ENCODE assay signal across 8 mouse cellular contexts in genomic region chr8:3676131-3676992, GRCm38 (mm10). TPM values are rescaled to one million over a fixed set of nuclear protein-coding genes. Genes with fewer than 3 reads are reported as not detected.
DNase-seq lines count a peak whose midpoint lies in the region; ATAC-seq and TF ChIP-seq lines count a peak whose summit lies in the region.

TSS of gene Trappc5 (plus strand) at chr8:3676299.

- intact Hi-C loops in heart, postnatal 25 days (cut with DNase I) = no loop called here

- H3K4me2 ChIP-seq in forebrain, embryonic 15.5 days (replicated peaks) = peak within 1 kb of the TSS; percentile 83

- H3K27me3 ChIP-seq in forebrain, embryonic 15.5 days = no peaks in the 10 kb centered on the region

- peak; percentile 89 for DNase-seq in ES-E14 (ENCODE audit: low read depth, low spot score)
- peak; percentile 93 for DNase-seq in cerebellum, adult 11-12 months
- peak; percentile 86 for DNase-seq in heart, postnatal 25 days (ENCODE audit: low spot score)
- peak; percentile 94 to 98 for DNase-seq in layer of hippocampus, adult 18-20 months (ENCODE audit: low spot score in 2 of 2)
- DNase-seq in lung, adult 2 months = peak; percentile 89
- peak; percentile 88 to 92 for DNase-seq in thymus, adult 18-20 months

- H3K4me1 ChIP-seq in ES-E14 (ENCODE audit: control insufficient read depth in 2 of 2, insufficient read depth in 2 of 2, low read length in 2 of 2, poor library complexity in 1 of 2) = peaks cover 4 to 5% of the 10 kb centered on the region in 2 experiments; a peak in 3 of 4 replicates
- H3K4me1 ChIP-seq in forebrain, embryonic 15.5 days = peaks cover 33% of the 10 kb centered on the region
- no peaks in the 10 kb centered on the region; the same call in 1 of the 2 replicates for H3K4me1 ChIP-seq in lung, adult 2 months (ENCODE audit: control insufficient read depth, insufficient read depth, low read length)

- peak within 1 kb of the TSS; percentile 65 for H3K27ac ChIP-seq in ES-E14 (ENCODE audit: insufficient read depth, low read depth, low read length, poor library complexity, severe bottlenecking)
- H3K27ac ChIP-seq in forebrain, embryonic 15.5 days (replicated peaks) = peak within 1 kb of the TSS; percentile 86

- peak within 1 kb of the TSS; percentile 91 for H3K9ac ChIP-seq in ES-E14 (ENCODE audit: insufficient read depth, low read depth, low read length, poor library complexity, severe bottlenecking)
- peak within 1 kb of the TSS; percentile 97 for H3K9ac ChIP-seq in forebrain, embryonic 15.5 days (replicated peaks)

- H3K4me3 ChIP-seq in ES-E14 (ENCODE audit: insufficient read depth in 1 of 2, low read depth in 1 of 2, low read length in 2 of 2, poor library complexity in 1 of 2, severe bottlenecking in 1 of 2) = peak within 1 kb of the TSS; percentile 87 to 89
- peak within 1 kb of the TSS; percentile 99 for H3K4me3 ChIP-seq in forebrain, embryonic 15.5 days
- peak within 1 kb of the TSS; percentile 92 for H3K4me3 ChIP-seq in lung, adult 2 months (replicated peaks; ENCODE audit: extremely low read depth, low read depth, low read length)

- in situ Hi-C loops in ES-E14 (cut with MboI; ENCODE audit: low sequenced_read_pairs in 2 of 2, unreplicated experiment in 2 of 2) = loop anchor here in 1 of 2 experiments (10.0 kb wide), 1 partner anchor 392 kb away; no protein-coding TSS in a partner anchor

- peaks cover 10% of the 10 kb centered on the region for H3K36me3 ChIP-seq in ES-E14 (ENCODE audit: control insufficient read depth, insufficient read depth, low read length, poor library complexity, severe bottlenecking)
- peaks cover 26% of the 10 kb centered on the region for H3K36me3 ChIP-seq in forebrain, embryonic 15.5 days

- ATAC-seq in forebrain, embryonic 15.5 days (replicated peaks) = peak; percentile 83
- peak; percentile 74 for ATAC-seq in neutrophil, adult 5-6 weeks (ENCODE audit: extremely low read depth, insufficient number of reproducible peaks, low FRiP score, poor library complexity, severe bottlenecking)

- peak; percentile 78; the same call in 1 of the 2 replicates for TF ChIP-seq POLR2A in lung, adult 2 months (IDR thresholded peaks at IDR 0.05; ENCODE audit: borderline replicate concordance, extremely low read depth, low read depth, low read length)

- 1% methylated on average over 61 of the region's 61 CpGs for WGBS in forebrain, embryonic 15.5 days
- WGBS in lung, adult 2 months = under 1% methylated on average over 61 of the region's 61 CpGs

- TF ChIP-seq CTCF in lung, adult 2 months (IDR thresholded peaks at IDR 0.05; ENCODE audit: insufficient read depth, low read length) = peak; percentile 54

- no peaks in the 10 kb centered on the region for H3K9me3 ChIP-seq in ES-E14 (ENCODE audit: control insufficient read depth, insufficient read depth, low read depth, low read length)
- no peaks in the 10 kb centered on the region for H3K9me3 ChIP-seq in forebrain, embryonic 15.5 days

TF ChIP-seq in ES-E14, 5 proteins besides CTCF, POLR2A, EP300 and RAD21:
- no peak for TF ChIP-seq MAFK (IDR thresholded peaks at IDR 0.05; ENCODE audit: insufficient read depth, low read depth, low read length)
- TF ChIP-seq ZNF384 (IDR thresholded peaks at IDR 0.05; ENCODE audit: low read depth, low read length) = peak; percentile 63
- peak; percentile 74; the same call in 1 of the 2 replicates for TF ChIP-seq ZC3H11A (IDR thresholded peaks at IDR 0.05; ENCODE audit: borderline replicate concordance, low read depth, low read length)

RNA-seq across cellular contexts. Expression of gene Trappc5, which starts in this region (rescaled TPM):
- 20.4 and 29.0 TPM in 2 replicates for total RNA-seq in ES-E14 (2012; rRNA removed)
- 59.4 and 60.7 TPM in 2 replicates for polyA plus RNA-seq in forebrain, embryonic 15.5 days (2015; fragmentation: Nextera tagmentation; extraction: Ambion mirVana)
- 10 to 100 TPM; 19.1 to 19.3 TPM for total RNA-seq in heart, postnatal 25 days (2021)
- 10 to 100 TPM; 29.8 to 32.4 TPM for total RNA-seq in layer of hippocampus, adult 18-20 months (2021)
- polyA plus RNA-seq in lung, adult 2 months (2012; rRNA removed) = 28.5 and 28.7 TPM in 2 replicates
- total RNA-seq in neutrophil, adult 5-6 weeks (2017) = 41.5 and 45.5 TPM in 2 replicates

Comparison
In these comparisons a context has a peak if more than half of its experiments do, and no peak if none do; other contexts are left out.
1. Peak in every context shown above with its lines: DNase-seq, ATAC-seq, H3K4me3 ChIP-seq and H3K27ac ChIP-seq.